Mouse (Mus musculus) MEL (cell line): ENCODE measurements around the gene Tfe3. TPM values are rescaled to one million over a fixed set of nuclear protein-coding genes. Genes with fewer than 3 reads are reported as not detected.
"Not testable (repeated sequence)": the region's sequence is repeated elsewhere in the genome, so short reads cannot be mapped to it uniquely, and the experiment has no call there.

Experiments used
- DNase-seq: peaks from one replicate; pipeline ENCODE4 v3.0.0; 2011; ENCODE audit warnings: low read depth, low spot score
- H3K27ac ChIP-seq: 2 replicates; pipeline ENCODE4 v1.5.1; 2012; ENCODE audit warnings: low read depth, mild to moderate bottlenecking, control low read depth, low read length, moderate library complexity; ENCODE audit not compliant: control insufficient read depth
- H3K27me3 ChIP-seq, 2 experiments: fragments of 150-350 bp in 1 of 2; sonication (generic) in 1 of 2; 2 replicates each; pipeline ENCODE4 v1.6.1; 2012; ENCODE audit warnings: low read length in 2 of 2, mild to moderate bottlenecking in 2 of 2, improper control_type of control experiment in 1 of 2, moderate library complexity in 1 of 2; ENCODE audit not compliant: insufficient read depth in 2 of 2, control insufficient read depth in 1 of 2
- H3K36me3 ChIP-seq, 2 experiments: 2 replicates each; pipeline ENCODE4 v1.6.1; 2012 to 2014; ENCODE audit warnings: low read length in 2 of 2, improper control_type of control experiment in 1 of 2, inconsistent platforms in 1 of 2, mild to moderate bottlenecking in 1 of 2; ENCODE audit not compliant: insufficient read depth in 2 of 2, control insufficient read depth in 1 of 2
- H3K4me1 ChIP-seq, 2 experiments: fragments of 150-350 bp in 1 of 2; sonication (generic) in 1 of 2; 2 replicates each; pipeline ENCODE4 v1.6.1; 2012; ENCODE audit warnings: low read length in 2 of 2, improper control_type of control experiment in 1 of 2, mild to moderate bottlenecking in 1 of 2; ENCODE audit not compliant: insufficient read depth in 2 of 2, control insufficient read depth in 1 of 2
- H3K4me3 ChIP-seq, 2 experiments: fragments of 150-350 bp in 1 of 2; sonication (generic) in 1 of 2; 2 replicates each; pipeline ENCODE4 v1.5.1; 2012; ENCODE audit warnings: low read depth in 2 of 2, low read length in 2 of 2, mild to moderate bottlenecking in 2 of 2, moderate library complexity in 2 of 2, control low read depth in 1 of 2, improper control_type of control experiment in 1 of 2; ENCODE audit not compliant: control insufficient read depth in 1 of 2, insufficient read depth in 1 of 2
- H3K79me2 ChIP-seq: 2 replicates; pipeline ENCODE4 v1.6.1; 2012; ENCODE audit warnings: mild to moderate bottlenecking, low read length, moderate library complexity; ENCODE audit not compliant: control insufficient read depth, poor library complexity, insufficient read depth
- H3K9ac ChIP-seq: 2 replicates; pipeline ENCODE4 v1.6.1; 2012; ENCODE audit warnings: low read depth, mild to moderate bottlenecking, control low read depth, low read length, moderate library complexity; ENCODE audit not compliant: control insufficient read depth, poor library complexity, severe bottlenecking
- H3K9me3 ChIP-seq: fragments of 150-350 bp; sonication (generic); replicated peaks from 2 replicates; pipeline ENCODE4 v1.6.1; 2012; ENCODE audit warnings: mild to moderate bottlenecking, low read length, improper control_type of control experiment, moderate library complexity; ENCODE audit not compliant: insufficient read depth
- BHLHE40 ChIP-seq: IDR thresholded peaks from 2 replicates; pipeline ENCODE4 v1.6.1; 2012; ENCODE audit warnings: low read depth, mild to moderate bottlenecking, inconsistent platforms, low read length, improper control_type of control experiment, borderline replicate concordance
- CHD2 ChIP-seq: IDR thresholded peaks from 2 replicates; pipeline ENCODE4 v1.6.1; 2011; ENCODE audit warnings: low read length, improper control_type of control experiment
- CTCF ChIP-seq, 3 experiments: IDR thresholded peaks in 2 of 3; conservative IDR thresholded peaks in 1 of 3; 2 replicates each; pipeline ENCODE4 v1.5.1; 2011 to 2012; ENCODE audit warnings: low read length in 3 of 3, low read depth in 2 of 3, mild to moderate bottlenecking in 2 of 3, improper control_type of control experiment in 1 of 3, inconsistent platforms in 1 of 3, mixed read lengths in 1 of 3, moderate library complexity in 1 of 3; ENCODE audit not compliant: control insufficient read depth in 1 of 3, insufficient read depth in 1 of 3, poor library complexity in 1 of 3, severe bottlenecking in 1 of 3
- E2F4 ChIP-seq: IDR thresholded peaks from 2 replicates; pipeline ENCODE4 v1.6.1; 2011; ENCODE audit warnings: low read depth, low read length, improper control_type of control experiment, borderline replicate concordance
- ELF1 ChIP-seq: IDR thresholded peaks from 2 replicates; pipeline ENCODE4 v1.6.1; 2014; ENCODE audit warnings: low read depth, mild to moderate bottlenecking, inconsistent platforms, low read length, improper control_type of control experiment, moderate library complexity
- GABPA ChIP-seq: IDR thresholded peaks from 2 replicates; pipeline ENCODE4 v1.6.1; 2012; ENCODE audit warnings: low read depth, mild to moderate bottlenecking, inconsistent platforms, low read length, improper control_type of control experiment, moderate library complexity
- KAT2A ChIP-seq: conservative IDR thresholded peaks from 2 replicates; pipeline ENCODE4 v1.6.1; 2012; ENCODE audit warnings: low read depth, low read length, improper control_type of control experiment, inconsistent platforms
- MAX ChIP-seq: IDR thresholded peaks from 2 replicates; pipeline ENCODE4 v1.6.1; 2011; ENCODE audit warnings: low read length, improper control_type of control experiment
- MYC ChIP-seq: IDR thresholded peaks from 2 replicates; pipeline ENCODE4 v1.6.1; 2011; ENCODE audit warnings: low read depth, mild to moderate bottlenecking, low read length, improper control_type of control experiment, moderate library complexity
- NELFE ChIP-seq: IDR thresholded peaks from 2 replicates; pipeline ENCODE4 v1.6.1; 2011; ENCODE audit warnings: low read depth, low read length, improper control_type of control experiment
- NRF1 ChIP-seq: IDR thresholded peaks from 2 replicates; pipeline ENCODE4 v1.6.1; 2014; ENCODE audit warnings: low read depth, mild to moderate bottlenecking, inconsistent platforms, low read length, improper control_type of control experiment, moderate library complexity; ENCODE audit not compliant: poor library complexity, insufficient read depth, severe bottlenecking
- POLR2A ChIP-seq, 2 experiments: IDR thresholded peaks; 2 replicates each; pipeline ENCODE4 v1.6.1; 2011 to 2012; ENCODE audit warnings: low read length in 2 of 2, mild to moderate bottlenecking in 2 of 2, control low read depth in 1 of 2, improper control_type of control experiment in 1 of 2, low read depth in 1 of 2, moderate library complexity in 1 of 2; ENCODE audit not compliant: control insufficient read depth in 1 of 2, insufficient read depth in 1 of 2, poor library complexity in 1 of 2
- POLR2AphosphoS2 ChIP-seq: IDR thresholded peaks from 2 replicates; pipeline ENCODE4 v1.6.1; 2011; ENCODE audit warnings: low read length, improper control_type of control experiment
- RAD21 ChIP-seq: IDR thresholded peaks from 2 replicates; pipeline ENCODE4 v1.6.1; 2011; ENCODE audit warnings: mild to moderate bottlenecking, low read depth, low read length, improper control_type of control experiment
- RCOR1 ChIP-seq: IDR thresholded peaks from 2 replicates; pipeline ENCODE4 v1.6.1; 2012; ENCODE audit warnings: low read depth, mild to moderate bottlenecking, inconsistent platforms, low read length, improper control_type of control experiment
- SIN3A ChIP-seq: IDR thresholded peaks from 2 replicates; pipeline ENCODE4 v1.6.1; 2012; ENCODE audit warnings: low read length, improper control_type of control experiment, inconsistent platforms
- SMC3 ChIP-seq: IDR thresholded peaks from 2 replicates; pipeline ENCODE4 v1.6.1; 2011; ENCODE audit warnings: low read depth, low read length, improper control_type of control experiment
- TAL1 ChIP-seq: IDR thresholded peaks from 2 replicates; pipeline ENCODE4 v1.6.1; 2012; ENCODE audit warnings: mild to moderate bottlenecking, inconsistent platforms, low read length, moderate library complexity, mixed read lengths
- ZC3H11A ChIP-seq: IDR thresholded peaks from 2 replicates; pipeline ENCODE4 v1.6.1; 2012; ENCODE audit warnings: low read depth, mild to moderate bottlenecking, inconsistent platforms, low read length, improper control_type of control experiment
- ZKSCAN1 ChIP-seq: IDR thresholded peaks from 2 replicates; pipeline ENCODE4 v1.6.1; 2012; ENCODE audit warnings: low read depth, mild to moderate bottlenecking, inconsistent platforms, low read length, improper control_type of control experiment, moderate library complexity
- ZMIZ1 ChIP-seq: IDR thresholded peaks from 2 replicates; pipeline ENCODE4 v1.6.1; 2012; ENCODE audit warnings: low read depth, mild to moderate bottlenecking, inconsistent platforms, low read length, improper control_type of control experiment, moderate library complexity
- polyA plus RNA-seq, 2 experiments: library from polyadenylated mRNA; stranded (reverse) in 1 of 2; unstranded in 1 of 2; fragments of >175 nt in 1 of 2; fragments of >200 nt in 1 of 2; gene quantifications; 2 replicates each; pipeline versions ENCODE4 v1.2.1 to v1.2.4; 2012; ENCODE audit warnings: low replicate concordance in 2 of 2, low read depth in 1 of 2; ENCODE audit not compliant: insufficient read length in 2 of 2, insufficient read depth in 1 of 2, missing spikeins in 1 of 2
- total RNA-seq: library from RNA; depleted of rRNA; stranded (reverse); fragments of 300-350 nt; gene quantifications from 2 replicates; pipeline ENCODE4 v1.2.3, GENCODE M21; 2012

The Tfe3 gene
- total and polyA plus RNA-seq, 3 experiments, result 20.6 to 64.7 TPM; not detected in 1

DNA sequence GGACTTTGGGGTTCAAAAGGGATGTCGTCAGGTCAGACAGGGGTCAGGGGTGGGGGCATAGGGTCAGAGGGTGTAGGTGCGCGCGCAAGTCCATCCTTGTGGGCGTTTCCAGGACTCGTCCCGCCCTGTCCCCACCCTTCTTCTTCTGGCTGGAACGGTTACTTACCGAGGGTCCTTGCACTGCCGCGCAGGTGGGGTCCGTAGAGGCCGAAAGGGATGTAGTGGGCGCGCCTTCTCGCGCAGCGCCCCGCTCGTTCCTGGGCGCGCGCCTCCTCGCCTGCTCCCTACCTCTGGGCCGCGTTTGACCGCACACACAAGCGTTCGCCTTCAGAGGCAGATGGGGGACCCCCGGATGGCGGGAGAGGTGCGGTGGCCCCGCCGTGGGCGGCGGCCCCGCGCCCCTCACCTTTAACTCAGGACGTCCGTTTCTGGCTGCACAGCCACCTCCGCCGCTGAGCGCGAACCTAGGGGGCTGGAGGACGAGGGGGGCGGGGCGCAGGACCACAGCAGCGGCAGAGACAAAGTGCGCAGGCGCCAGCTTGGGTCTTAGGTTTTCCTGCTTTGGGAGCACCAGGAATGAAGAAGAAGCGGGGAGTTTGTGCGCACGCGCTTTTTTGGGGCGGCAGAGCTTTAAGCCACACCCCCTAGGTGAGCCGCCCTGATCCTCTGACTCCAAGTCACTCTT, 11.8 kb upstream of the Tfe3 start, which contains the start of gene Ccdc120:
Ccdc120 (minus strand) TSS at position 474 of the 685 bp plus-strand sequence.
- peak; percentile 11; the same call in 1 of the 2 replicates for TF ChIP-seq NELFE
- peak in 1 of 2 experiments; percentile 31; a peak in 1 of 4 replicates for TF ChIP-seq POLR2A (IDR thresholded peaks at IDR 0.05; ENCODE audit: control insufficient read depth in 1 of 2, insufficient read depth in 1 of 2, low read depth in 1 of 2, low read length in 2 of 2, poor library complexity in 1 of 2)
- TF ChIP-seq ZMIZ1, result no peak
- TF ChIP-seq ELF1, result 0 out of 2 replicates have a peak, but pooled peaks have one; percentile 14
- TF ChIP-seq MAX, result 0 out of 2 replicates have a peak, but pooled peaks have one; percentile 9
- peak; percentile 81 for TF ChIP-seq NRF1
- TF ChIP-seq, all 39 proteins: peak for 5
- Histone ChIP-seq H3K4me1 (peaks cover 2 to 9% of the 10 kb centered on the region in 2 experiments; a peak in 3 of 4 replicates), H3K27ac (no peak within 1 kb of the TSS), H3K9ac (peak within 1 kb of the TSS; percentile 71), H3K79me2 (no peaks in the 10 kb centered on the region), H3K4me3 (peak within 1 kb of the TSS; percentile 71 to 84), H3K36me3 (peaks cover 0 to 6% of the 10 kb centered on the region in 2 experiments; a peak in 1 of 4 replicates), H3K27me3 (no peaks in the 10 kb centered on the region), H3K9me3 (no peaks in the 10 kb centered on the region)
- DNase-seq, result peak; percentile 81

DNA sequence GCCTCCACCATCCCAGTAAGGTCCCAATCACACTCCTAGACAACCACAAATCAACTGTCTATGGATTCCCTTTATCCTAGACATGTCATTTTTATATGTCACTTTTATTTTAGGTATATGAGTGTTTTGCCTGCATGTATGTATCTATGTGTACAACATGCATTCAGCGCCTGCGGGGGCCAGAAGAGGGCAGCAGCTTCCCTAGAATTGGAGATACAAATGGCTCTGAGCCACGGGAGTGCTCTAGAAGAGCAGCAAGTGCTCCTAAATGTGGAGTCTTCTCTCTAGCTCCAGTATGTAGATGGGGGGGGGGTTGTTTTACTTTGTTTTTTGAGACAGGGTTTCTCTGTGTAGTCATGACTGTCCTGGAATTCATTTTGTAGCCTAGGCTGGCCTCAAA, 8.7 kb upstream of the Tfe3 start:
- H3K4me3 ChIP-seq, result not testable (repeated sequence)
- DNase-seq, result peak; percentile 70

DNA sequence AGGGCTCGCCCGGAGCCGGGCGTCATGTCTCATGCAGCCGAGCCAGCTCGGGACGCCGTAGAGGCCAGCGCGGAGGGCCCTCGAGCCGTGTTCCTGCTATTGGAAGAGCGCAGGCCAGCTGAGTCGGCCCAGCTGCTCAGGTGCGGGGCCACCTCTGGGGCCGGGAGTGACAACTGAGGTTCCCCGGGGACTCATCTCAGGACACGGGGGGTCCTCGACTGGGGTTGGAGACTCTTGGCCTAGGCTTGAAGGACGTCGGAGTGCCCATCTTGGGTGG, 499 bp downstream of the Tfe3 start:
- TF ChIP-seq ZKSCAN1, result no peak
- TF ChIP-seq ELF1, result no peak
- no peak for TF ChIP-seq TAL1
- no peak for TF ChIP-seq RAD21
- no peak for TF ChIP-seq BHLHE40
- no peak for TF ChIP-seq CHD2
- no peak for TF ChIP-seq MYC
- no peak; the same call in 1 of the 2 replicates for TF ChIP-seq SIN3A
- no peak; the same call in 1 of the 2 replicates for TF ChIP-seq MAX
- TF ChIP-seq E2F4, result no peak
- no peak for TF ChIP-seq KAT2A
- TF ChIP-seq RCOR1, result no peak
- no peak for TF ChIP-seq GABPA
- no peak for TF ChIP-seq NRF1
- no peak for TF ChIP-seq POLR2AphosphoS2
- TF ChIP-seq SMC3, result no peak
- Histone ChIP-seq H3K9ac (peak overlapping the region; percentile 60), H3K4me3 (peak overlapping the region; percentile 72 to 75), H3K4me1 (peaks cover 10 to 26% of the 10 kb centered on the region in 2 experiments), H3K9me3 (no peaks in the 10 kb centered on the region), H3K79me2 (peaks cover 18% of the 10 kb centered on the region), H3K36me3 (peaks cover 5 to 17% of the 10 kb centered on the region in 2 experiments; a peak in 3 of 4 replicates), H3K27me3 (no peaks in the 10 kb centered on the region), H3K27ac (peak overlapping the region; percentile 86)
- DNase-seq, result no peak

More for the DNA sequence above, 8.7 kb upstream of the Tfe3 start:
- not testable (repeated sequence) for H3K27me3 ChIP-seq, H3K36me3 ChIP-seq, H3K79me2 ChIP-seq
- TF ChIP-seq ZC3H11A, result 0 out of 2 replicates have a peak, but pooled peaks have one; percentile 30
- peak; percentile 18 to 46 (median 31); a peak in 5 of 6 replicates for TF ChIP-seq CTCF (IDR thresholded peaks at IDR 0.05 in 2 of 3, conservative IDR thresholded peaks at IDR 0.05 in 1 of 3; ENCODE audit: control insufficient read depth in 1 of 3, insufficient read depth in 1 of 3, low read depth in 2 of 3, low read length in 3 of 3, poor library complexity in 1 of 3, severe bottlenecking in 1 of 3)
- TF ChIP-seq RAD21, result peak; percentile 49
- peak; percentile 45 for TF ChIP-seq SMC3
- TF ChIP-seq, all 39 proteins: peak for 4; not testable (repeated sequence) for 35
- not testable (repeated sequence) for H3K4me1 ChIP-seq, H3K9ac ChIP-seq, H3K9me3 ChIP-seq, H3K27ac ChIP-seq
